Mouse (Mus musculus) forebrain, embryonic 10.5 days (tissue): ENCODE measurements around the gene Emg1. TPM values are rescaled to one million over a fixed set of nuclear protein-coding genes. Genes with fewer than 3 reads are reported as not detected.

Experiments
- DNase-seq: peaks from one replicate; pipeline ENCODE4 v3.0.0-alpha.2; 2017; ENCODE audit warnings: low spot score; ENCODE audit errors: extremely low spot score
- H3K27ac ChIP-seq: fragments of 300-500 bp; sonication (generic); 2 replicates; pipeline ENCODE4 v1.5.1; 2016; ENCODE audit warnings: mild to moderate bottlenecking
- H3K27me3 ChIP-seq: fragments of 300-500 bp; sonication (generic); 2 replicates; pipeline ENCODE4 v1.6.1; 2016; ENCODE audit warnings: mild to moderate bottlenecking; ENCODE audit not compliant: poor library complexity, severe bottlenecking
- H3K36me3 ChIP-seq: fragments of 300-500 bp; sonication (generic); replicated peaks from 2 replicates; pipeline ENCODE4 v1.6.1; 2016; ENCODE audit warnings: mild to moderate bottlenecking, moderate library complexity
- H3K4me1 ChIP-seq: fragments of 300-500 bp; sonication (generic); 2 replicates; pipeline ENCODE4 v1.6.1; 2016
- H3K4me3 ChIP-seq: fragments of 300-500 bp; sonication (generic); 2 replicates; pipeline ENCODE4 v1.5.1; 2016; ENCODE audit warnings: mild to moderate bottlenecking, moderate library complexity
- H3K9me3 ChIP-seq: fragments of 300-500 bp; sonication (generic); 2 replicates; pipeline ENCODE4 v1.6.1; 2016; ENCODE audit warnings: mild to moderate bottlenecking, moderate library complexity
- WGBS: fragments of 180-500 bp; shearing (Covaris S2); methylation state at CpG from one replicate; pipeline ENCODE4 v1.1.7; 2016; 5-methylcytosine and 5-hydroxymethylcytosine counted together
- polyA plus RNA-seq: library from polyadenylated mRNA; unstranded; fragments of >200 nt; fragmentation: Nextera tagmentation; extraction: Ambion mirVana; gene quantifications from 2 replicates; pipeline ENCODE4 v1.2.1, GENCODE M21; 2016

Gene Emg1
- polyA plus RNA-seq, 1 experiment from 2014 or later, result 270 TPM

- no peaks in the 10 kb centered on the region for H3K27me3 ChIP-seq
- H3K9me3 ChIP-seq, result no peaks in the 10 kb centered on the region
- peak overlapping the region; percentile 67 for H3K27ac ChIP-seq
- H3K4me1 ChIP-seq, result peaks cover 36% of the 10 kb centered on the region
- H3K4me3 ChIP-seq, result peak overlapping the region; percentile 23
- H3K36me3 ChIP-seq, result peaks cover 47% of the 10 kb centered on the region
- no peak for DNase-seq
- WGBS, result 44% methylated on average over 15 of the region's 16 CpGs
Observed at GRCm38 (mm10) chr6:124718703-124719102, 6.7 kb upstream of the Emg1 start.

- 73% methylated on average over 13 of the region's 13 CpGs for WGBS
- H3K9me3 ChIP-seq, result no peaks in the 10 kb centered on the region
- H3K4me3 ChIP-seq, result peak overlapping the region; percentile 23
- H3K4me1 ChIP-seq, result peaks cover 44% of the 10 kb centered on the region
- H3K27me3 ChIP-seq, result no peaks in the 10 kb centered on the region
- peaks cover 51% of the 10 kb centered on the region for H3K36me3 ChIP-seq
- DNase-seq, result no peak
- peak overlapping the region; percentile 67; the same call in 1 of the 2 replicates for H3K27ac ChIP-seq
Observed at GRCm38 (mm10) chr6:124717968-124718367, 6.0 kb upstream of the Emg1 start.

GRCm38 (mm10) chr6:124716864-124717490 lies 5.0 kb upstream of the Emg1 start:
- Histone ChIP-seq H3K27me3 (no peaks in the 10 kb centered on the region), H3K36me3 (peaks cover 51% of the 10 kb centered on the region), H3K4me3 (0 out of 2 replicates have a peak overlapping the region, but pooled peaks have one; percentile 23), H3K27ac (0 out of 2 replicates have a peak overlapping the region, but pooled peaks have one; percentile 5), H3K9me3 (no peaks in the 10 kb centered on the region), H3K4me1 (peaks cover 48% of the 10 kb centered on the region)
- peak; percentile 54 for DNase-seq
- WGBS, result 67% methylated on average over 20 of the region's 20 CpGs

- 26% methylated on average over 11 of the region's 11 CpGs for WGBS
- Histone ChIP-seq H3K27ac (peak overlapping the region; percentile 93), H3K36me3 (peaks cover 76% of the 10 kb centered on the region)
Observed at GRCm38 (mm10) chr6:124712918-124713317, 940 bp upstream of the Emg1 start.

GRCm38 (mm10) chr6:124708289-124708889 lies 3.6 kb downstream of the Emg1 start:
- 95% methylated on average over 10 of the region's 10 CpGs for WGBS
- no peak overlapping the region for H3K4me3 ChIP-seq
- H3K9me3 ChIP-seq, result no peaks in the 10 kb centered on the region
- no peak overlapping the region for H3K27ac ChIP-seq
- DNase-seq, result no peak
- H3K27me3 ChIP-seq, result no peaks in the 10 kb centered on the region
- peaks cover 76% of the 10 kb centered on the region for H3K36me3 ChIP-seq
- H3K4me1 ChIP-seq, result peaks cover 30% of the 10 kb centered on the region

More at GRCm38 (mm10) chr6:124712918-124713317, 940 bp upstream of the Emg1 start:
- H3K4me3 ChIP-seq, result peak overlapping the region; percentile 90
- H3K9me3 ChIP-seq, result no peaks in the 10 kb centered on the region
- H3K4me1 ChIP-seq, result peaks cover 40% of the 10 kb centered on the region
- DNase-seq, result no peak
- no peaks in the 10 kb centered on the region for H3K27me3 ChIP-seq

- no peaks in the 10 kb centered on the region for H3K27me3 ChIP-seq
- WGBS, result 92% methylated on average over 5 of the region's 5 CpGs
- peaks cover 97% of the 10 kb centered on the region for H3K36me3 ChIP-seq
- H3K27ac ChIP-seq, result no peak overlapping the region
- DNase-seq, result no peak
- H3K4me3 ChIP-seq, result no peak overlapping the region
- peaks cover 20% of the 10 kb centered on the region for H3K4me1 ChIP-seq
- no peaks in the 10 kb centered on the region for H3K9me3 ChIP-seq
Observed at GRCm38 (mm10) chr6:124706061-124706627, 5.8 kb downstream of the Emg1 start.

GRCm38 (mm10) chr6:124704417-124704816 lies 7.6 kb downstream of the Emg1 start:
- H3K4me1 ChIP-seq, result peaks cover 3% of the 10 kb centered on the region
- H3K27ac ChIP-seq, result no peak overlapping the region
- H3K4me3 ChIP-seq, result no peak overlapping the region
- no peaks in the 10 kb centered on the region for H3K27me3 ChIP-seq
- H3K9me3 ChIP-seq, result no peaks in the 10 kb centered on the region
- WGBS, result 96% methylated on average over 2 of the region's 2 CpGs
- DNase-seq, result no peak
- H3K36me3 ChIP-seq, result peaks cover 100% of the 10 kb centered on the region

- WGBS, result 86% methylated on average over 7 of the region's 7 CpGs
- Histone ChIP-seq H3K36me3 (peaks cover 100% of the 10 kb centered on the region), H3K4me3 (no peak overlapping the region)
Observed at GRCm38 (mm10) chr6:124703789-124704188, 8.2 kb downstream of the Emg1 start.

GRCm38 (mm10) chr6:124702784-124703103 lies 9.2 kb downstream of the Emg1 start:
- Histone ChIP-seq H3K4me3 (no peak overlapping the region), H3K9me3 (no peaks in the 10 kb centered on the region), H3K36me3 (peaks cover 93% of the 10 kb centered on the region), H3K4me1 (peaks cover 6% of the 10 kb centered on the region), H3K27me3 (no peaks in the 10 kb centered on the region), H3K27ac (no peak overlapping the region)
- DNase-seq, result peak; percentile 51
- 53% methylated on average over 3 of the region's 3 CpGs for WGBS

More at GRCm38 (mm10) chr6:124703789-124704188, 8.2 kb downstream of the Emg1 start:
- H3K27me3 ChIP-seq, result no peaks in the 10 kb centered on the region
- DNase-seq, result no peak
- H3K4me1 ChIP-seq, result no peaks in the 10 kb centered on the region
- no peak overlapping the region for H3K27ac ChIP-seq
- no peaks in the 10 kb centered on the region for H3K9me3 ChIP-seq

GRCm38 (mm10) chr6:124702102-124702783 lies 9.7 kb downstream of the Emg1 start:
- H3K4me1 ChIP-seq, result peaks cover 6% of the 10 kb centered on the region
- WGBS, result 95% methylated on average over 17 of the region's 17 CpGs
- no peak overlapping the region for H3K27ac ChIP-seq
- no peak for DNase-seq
- no peaks in the 10 kb centered on the region for H3K9me3 ChIP-seq
- peaks cover 88% of the 10 kb centered on the region for H3K36me3 ChIP-seq
- no peak overlapping the region for H3K4me3 ChIP-seq
- H3K27me3 ChIP-seq, result no peaks in the 10 kb centered on the region

GRCm38 (mm10) chr6:124701338-124701737 lies 10.6 kb downstream of the Emg1 start:
- Histone ChIP-seq H3K27me3 (no peaks in the 10 kb centered on the region), H3K9me3 (no peaks in the 10 kb centered on the region), H3K27ac (no peak overlapping the region), H3K36me3 (peaks cover 79% of the 10 kb centered on the region), H3K4me3 (no peak overlapping the region), H3K4me1 (peaks cover 6% of the 10 kb centered on the region)
- DNase-seq, result no peak
- 83% methylated on average over 8 of the region's 8 CpGs for WGBS

- Histone ChIP-seq H3K27ac (no peak overlapping the region), H3K36me3 (peaks cover 67% of the 10 kb centered on the region), H3K4me3 (no peak overlapping the region), H3K9me3 (no peaks in the 10 kb centered on the region), H3K4me1 (peaks cover 6% of the 10 kb centered on the region), H3K27me3 (no peaks in the 10 kb centered on the region)
- no peak for DNase-seq
- 92% methylated on average over 11 of the region's 11 CpGs for WGBS
Observed at GRCm38 (mm10) chr6:124699962-124700610, 11.9 kb downstream of the Emg1 start.
